Mouse (Mus musculus) adrenal gland, postnatal 36 days (tissue): Measurements from ENCODE around the gene Armh4. TPM values are rescaled to one million over a fixed set of nuclear protein-coding genes. Genes with fewer than 3 reads are reported as not detected.

ENCODE experiments used
- DNase-seq, 2 experiments: peaks; one replicate each; pipeline ENCODE4 v3.0.0; 2021; ENCODE audit warnings: mixed read lengths in 1 of 2
- total RNA-seq, 2 experiments: library from RNA; stranded (reverse); gene quantifications; 2 replicates each; pipeline ENCODE4 v1.2.3; 2021

Gene Armh4
- total RNA-seq, 2 experiments from 2014 or later: 0.96 to 1.3 TPM

DNA sequence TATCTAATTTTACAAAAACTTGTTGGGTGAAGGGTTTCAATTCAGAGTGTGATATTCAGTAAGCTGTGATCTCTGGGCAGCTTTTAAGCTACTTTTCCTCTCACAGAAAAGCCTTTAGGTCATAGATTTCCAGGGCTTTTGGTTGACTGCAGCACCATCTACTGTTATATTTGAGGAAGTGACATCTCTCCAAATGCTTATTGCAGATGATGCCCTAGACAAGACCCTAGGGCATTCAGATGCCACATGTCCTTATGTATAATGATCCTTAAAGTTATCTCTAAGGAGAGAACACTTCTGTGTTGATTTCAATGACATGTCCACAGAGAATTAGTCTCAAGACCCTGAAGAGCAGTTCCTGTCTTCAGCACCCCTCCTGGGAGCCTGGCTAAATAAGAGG is 49.2 kb downstream of the Armh4 start:
- no peak for DNase-seq

DNA sequence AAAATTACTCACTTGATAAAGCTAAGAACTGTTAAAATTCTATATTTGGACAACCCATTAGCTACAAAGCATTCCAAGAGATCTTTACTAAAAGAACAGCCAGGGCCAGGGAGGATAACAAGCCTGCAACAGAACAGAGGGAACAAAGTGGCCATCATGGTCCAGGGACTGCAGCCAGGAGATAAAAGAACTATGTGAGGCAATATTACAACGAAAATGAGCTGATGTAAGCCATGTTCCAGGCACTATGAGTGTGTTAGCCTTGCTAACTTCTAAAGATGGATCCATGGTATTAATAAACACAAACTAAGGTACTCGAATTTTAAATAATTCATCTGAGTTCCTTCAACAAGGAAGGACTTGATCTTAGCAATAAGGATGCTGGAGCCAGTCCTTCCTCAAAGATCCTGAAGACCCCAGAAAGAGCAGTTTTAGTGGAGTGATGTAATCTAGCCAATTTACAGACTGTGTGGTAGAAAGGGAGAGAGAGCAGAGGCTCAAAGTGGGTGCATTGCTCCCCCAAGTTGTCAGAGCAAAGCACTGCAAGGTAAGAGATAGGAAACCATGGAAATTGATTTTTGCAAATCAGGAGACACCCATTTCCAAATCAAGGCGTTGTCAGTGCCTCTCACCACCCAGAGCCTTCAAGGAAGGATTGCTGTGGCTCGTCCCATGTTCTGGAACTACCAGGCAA is 59.7 kb downstream of the Armh4 start:
- DNase-seq: peak; percentile 18 to 27

DNA sequence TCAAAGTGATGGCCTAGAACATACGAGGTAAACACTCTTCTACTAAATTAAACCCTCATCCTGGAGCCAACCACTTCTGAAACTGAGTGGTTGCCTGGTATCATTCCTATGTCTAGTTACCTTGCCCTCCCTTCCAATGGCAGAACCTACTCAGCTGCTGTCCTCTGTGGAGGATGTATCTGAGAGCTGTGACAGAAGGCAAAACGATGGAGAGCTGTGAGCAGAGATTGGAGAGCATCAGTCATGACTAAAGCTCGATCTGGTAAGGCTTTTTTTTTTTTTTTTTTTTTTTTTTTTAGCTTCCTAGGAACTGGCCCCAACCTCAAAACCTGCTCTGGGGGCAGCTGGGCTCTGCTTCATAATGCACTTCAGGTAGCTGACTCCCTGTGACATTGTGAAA is 60.4 kb downstream of the Armh4 start:
- no peak for DNase-seq

DNA sequence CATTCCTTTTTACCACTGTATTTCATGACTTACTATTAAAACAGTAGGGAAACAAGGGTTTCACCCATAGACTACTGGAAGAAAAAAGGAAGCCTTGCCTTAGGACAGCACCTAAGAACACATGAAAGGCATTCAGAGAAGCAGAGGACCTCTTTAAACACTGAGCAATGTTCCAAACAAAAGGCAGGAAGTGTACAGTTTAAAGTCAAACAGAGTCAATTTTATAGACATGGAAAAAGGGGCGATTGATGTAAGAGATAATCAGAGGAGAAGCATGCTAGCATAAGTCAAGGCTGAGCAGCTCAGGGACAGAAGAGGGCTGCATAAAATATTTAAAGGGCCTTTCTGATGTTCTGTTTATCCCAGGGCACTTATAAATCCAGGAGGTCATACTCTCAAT is 61.9 kb downstream of the Armh4 start:
- DNase-seq: no peak

GRCm38 (mm10) chr14:49719678-49720077 is 63.5 kb downstream of the Armh4 start:
- DNase-seq: peak in 1 of 2 experiments; percentile 45

DNA sequence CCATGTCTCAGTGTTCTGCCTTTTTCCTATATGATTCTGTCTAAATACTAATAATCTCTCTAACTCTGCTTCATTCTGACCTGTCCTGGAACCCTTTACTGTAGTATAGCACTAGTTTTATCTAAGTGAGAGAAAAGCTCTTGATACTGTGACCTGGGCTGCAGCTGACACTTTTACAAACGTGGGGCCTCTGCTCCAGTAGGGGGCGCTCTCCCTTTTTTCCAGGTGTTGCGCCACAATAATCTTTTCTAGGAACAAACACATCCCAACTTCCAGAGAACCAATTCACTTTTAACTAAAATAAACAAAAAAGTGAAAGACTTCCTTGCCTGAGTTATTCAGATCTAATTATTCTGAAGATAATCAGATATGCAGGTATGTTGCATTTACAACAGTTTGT is 72.2 kb downstream of the Armh4 start:
- peak; percentile 21 to 39 for DNase-seq

- DNase-seq: no peak
These were observed 79.6 kb downstream of the Armh4 start for GRCm38 (mm10) chr14:49703432-49704200.

DNA sequence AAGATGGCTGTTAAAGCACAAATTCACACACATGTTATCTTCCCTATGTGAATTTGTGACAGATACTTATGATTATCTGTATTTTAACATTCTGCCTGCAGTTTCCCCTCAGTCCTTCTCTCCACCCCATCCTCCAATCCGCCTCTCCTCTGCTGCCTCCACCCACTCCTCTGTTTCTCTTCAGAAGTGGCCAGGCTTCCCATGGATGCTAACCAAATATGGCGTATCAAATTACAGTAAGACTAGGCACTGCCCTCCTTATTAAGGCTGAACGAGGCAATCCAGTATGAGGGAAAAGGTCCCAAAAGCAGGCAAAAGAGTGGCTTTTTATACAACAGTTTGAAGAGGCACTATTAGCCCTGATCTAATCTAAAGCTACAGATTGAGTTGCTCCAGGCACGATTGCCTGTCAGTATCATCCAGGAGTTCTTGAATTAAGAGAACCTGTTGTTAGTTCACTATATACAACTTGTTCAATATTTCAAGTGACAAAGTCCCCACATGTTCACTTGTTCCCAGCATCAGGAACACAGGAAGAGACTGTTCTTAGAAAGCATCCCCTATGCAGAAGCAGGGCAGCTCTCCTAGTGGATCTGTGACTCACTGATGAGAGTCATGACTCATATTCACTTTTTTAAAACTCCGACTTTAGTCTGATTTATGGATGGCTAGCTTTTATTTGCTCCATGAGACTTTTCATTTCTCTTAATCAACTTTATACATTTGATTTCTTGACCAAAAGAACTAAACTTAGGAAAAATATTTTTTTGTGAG is 103.5 kb downstream of the Armh4 start:
- DNase-seq: no peak

DNA sequence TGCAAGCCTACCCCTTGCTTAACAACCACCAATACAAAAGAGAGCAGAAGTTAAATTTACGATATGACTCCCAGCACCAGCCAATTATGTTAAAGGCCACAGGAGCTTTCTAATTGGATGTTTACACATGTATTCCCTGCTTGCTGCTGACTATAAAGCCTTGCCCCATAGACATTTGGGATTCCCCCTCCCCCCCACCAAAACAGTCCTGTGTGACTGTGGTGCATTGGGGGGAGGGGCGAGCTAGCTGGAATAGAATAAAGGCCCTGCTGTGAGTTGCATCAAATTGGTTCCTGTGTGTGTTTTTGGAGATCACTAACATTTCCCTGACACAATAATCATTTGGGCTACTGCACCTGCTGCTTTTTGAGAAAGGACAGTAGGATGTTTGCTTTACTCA is 106.6 kb downstream of the Armh4 start:
- DNase-seq: no peak

DNA sequence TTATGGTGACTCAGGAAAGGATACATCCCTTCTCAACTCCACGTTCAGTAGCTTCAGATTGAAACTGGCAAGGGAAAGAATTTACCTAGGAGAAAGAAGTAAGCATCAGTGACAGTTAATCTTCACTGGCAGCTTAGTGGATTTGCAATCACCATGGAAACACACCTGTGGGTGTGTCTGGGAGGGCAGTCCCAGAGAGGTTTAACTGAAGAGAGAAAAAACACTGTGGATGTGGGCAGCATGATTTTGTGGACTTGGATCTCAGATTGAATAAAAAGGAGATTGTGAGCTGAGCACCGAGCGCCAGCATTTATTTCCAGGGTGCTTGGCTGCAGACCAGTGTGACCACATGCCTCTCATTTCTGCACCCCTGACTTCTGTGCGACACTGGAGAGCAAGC is 122.7 kb downstream of the Armh4 start:
- DNase-seq: no peak

DNA sequence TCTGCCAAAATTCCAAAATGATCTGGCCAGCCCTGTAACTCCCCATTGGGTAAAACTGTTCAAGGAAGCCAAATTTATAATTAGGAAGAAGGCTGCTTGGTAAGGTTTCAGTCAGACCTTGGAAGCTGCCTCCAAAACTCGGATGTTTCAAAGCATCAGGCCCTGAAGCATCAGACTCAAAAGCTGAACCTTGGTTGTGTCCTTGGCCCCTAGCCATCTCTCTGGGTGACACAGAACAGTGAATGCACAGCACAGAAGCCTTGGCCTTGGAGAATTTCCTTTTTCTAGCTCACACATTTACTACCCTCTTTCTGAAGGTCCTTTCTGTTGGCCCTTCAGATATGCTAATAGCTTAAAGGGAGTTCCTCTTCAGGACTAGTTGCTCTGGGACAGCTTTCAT is 134.0 kb downstream of the Armh4 start:
- DNase-seq: peak; percentile 76 to 77

- no peak for DNase-seq
These were observed 145.8 kb downstream of the Armh4 start for GRCm38 (mm10) chr14:49637422-49637821.

GRCm38 (mm10) chr14:49626055-49626454 is 157.1 kb downstream of the Armh4 start:
- DNase-seq: no peak

Other genes with a start within 250 kb of the Armh4 start
- gene Olfr722, start 118.6 kb upstream of the Armh4 start, total RNA-seq: not detected
- gene Olfr723, start 148.4 kb upstream of the Armh4 start, total RNA-seq: not detected
- not detected for gene Olfr724, start 179.9 kb upstream of the Armh4 start, total RNA-seq